Mouse (Mus musculus) midbrain, postnatal 0 days (tissue): ENCODE measurements around the gene Arel1. TPM values are rescaled to one million over a fixed set of nuclear protein-coding genes. Genes with fewer than 3 reads are reported as not detected.

ENCODE experiments used
- ATAC-seq: fragments of 200-750 bp; cut with Nextera tagmentation; 2 replicates; pipeline ENCODE4 v1.8.0; 2017; ENCODE audit warnings: moderate number of reproducible peaks, mild to moderate bottlenecking, moderate TSS enrichment, moderate library complexity; ENCODE audit not compliant: low FRiP score
- DNase-seq: peaks from one replicate; pipeline ENCODE4 v3.0.0-alpha.2; 2015; ENCODE audit warnings: low spot score
- H3K27ac ChIP-seq: fragments of 300-500 bp; sonication (generic); 2 replicates; pipeline ENCODE4 v1.5.1; 2014; ENCODE audit warnings: low read depth, mild to moderate bottlenecking, low read length, mixed read lengths
- H3K27me3 ChIP-seq: fragments of 300-500 bp; sonication (generic); 2 replicates; pipeline ENCODE4 v1.6.1; 2014; ENCODE audit warnings: low read length, control low read depth, mixed read lengths; ENCODE audit not compliant: insufficient read depth
- H3K36me3 ChIP-seq: fragments of 300-500 bp; sonication (generic); 2 replicates; pipeline ENCODE4 v1.6.1; 2014; ENCODE audit warnings: low read length, control low read depth, mixed read lengths; ENCODE audit not compliant: insufficient read depth
- H3K4me1 ChIP-seq: fragments of 300-500 bp; sonication (generic); 2 replicates; pipeline ENCODE4 v1.6.1; 2014; ENCODE audit warnings: mild to moderate bottlenecking, control low read depth, antibody characterized with exemption, low read length, mixed read lengths; ENCODE audit not compliant: insufficient read depth
- H3K4me2 ChIP-seq: fragments of 300-500 bp; sonication (generic); 2 replicates; pipeline ENCODE4 v1.6.1; 2014; ENCODE audit warnings: low read depth, mild to moderate bottlenecking, low read length, mixed read lengths; ENCODE audit not compliant: poor library complexity, severe bottlenecking
- H3K4me3 ChIP-seq: fragments of 300-500 bp; sonication (generic); 2 replicates; pipeline ENCODE4 v1.5.1; 2014; ENCODE audit warnings: low read depth, mild to moderate bottlenecking, low read length, moderate library complexity
- H3K9ac ChIP-seq: fragments of 300-500 bp; sonication (generic); replicated peaks from 2 replicates; pipeline ENCODE4 v1.6.1; 2014; ENCODE audit warnings: mild to moderate bottlenecking, low read length, moderate library complexity, mixed read lengths; ENCODE audit not compliant: poor library complexity, severe bottlenecking
- H3K9me3 ChIP-seq: fragments of 300-500 bp; sonication (generic); 2 replicates; pipeline ENCODE4 v1.6.1; 2016; ENCODE audit warnings: low read length, control low read depth
- CTCF ChIP-seq: IDR thresholded peaks from 2 replicates; pipeline ENCODE4 v1.5.1; 2016; ENCODE audit warnings: antibody characterized with exemption, mild to moderate bottlenecking
- WGBS: fragments of 180-500 bp; shearing (Covaris S2); extraction: QIAGEN DNeasy Blood & Tissue Kit; methylation state at CpG from one replicate; pipeline ENCODE4 v1.1.7; 2014; 5-methylcytosine and 5-hydroxymethylcytosine counted together
- polyA plus RNA-seq: library from polyadenylated mRNA; unstranded; fragments of >200 nt; fragmentation: Nextera tagmentation; extraction: Ambion mirVana; gene quantifications from 2 replicates; pipeline ENCODE4 v1.2.1, GENCODE M21; 2015
- total RNA-seq: library from RNA; depleted of rRNA; stranded (reverse); fragments of >200 nt; gene quantifications from 2 replicates; pipeline ENCODE4 v1.2.3, GENCODE M21; 2014

Arel1 gene
- total and polyA plus RNA-seq, 2 experiments from 2014 or later = 31.7 to 104 TPM

- TF ChIP-seq CTCF = no peak
- Histone ChIP-seq H3K27ac (no peak overlapping the region), H3K27me3 (no peaks in the 10 kb centered on the region), H3K36me3 (peaks cover 39% of the 10 kb centered on the region), H3K9me3 (no peaks in the 10 kb centered on the region), H3K4me2 (no peak overlapping the region), H3K4me1 (no peaks in the 10 kb centered on the region), H3K4me3 (no peak overlapping the region), H3K9ac (no peak overlapping the region)
- ATAC-seq (no peak), DNase-seq (no peak)
- WGBS = 89% methylated on average over 7 of the region's 7 CpGs
Measured at GRCm38 (mm10) chr12:84939117-84939516, 31.6 kb downstream of the Arel1 start.

- H3K4me1 ChIP-seq = no peaks in the 10 kb centered on the region
- peaks cover 35% of the 10 kb centered on the region for H3K36me3 ChIP-seq
- H3K9me3 ChIP-seq = no peaks in the 10 kb centered on the region
- no peak overlapping the region for H3K9ac ChIP-seq
- no peaks in the 10 kb centered on the region for H3K27me3 ChIP-seq
- TF ChIP-seq CTCF = no peak
- H3K4me3 ChIP-seq = no peak overlapping the region
- ATAC-seq (no peak), DNase-seq (no peak)
- no peak overlapping the region for H3K27ac ChIP-seq
- no peak overlapping the region for H3K4me2 ChIP-seq
- WGBS = 80% methylated on average over 5 of the region's 5 CpGs
Measured at GRCm38 (mm10) chr12:84935343-84935742, 35.4 kb downstream of the Arel1 start.

- WGBS = 95% methylated on average over 6 of the region's 6 CpGs
- DNase-seq = no peak
- no peak for ATAC-seq
Measured at GRCm38 (mm10) chr12:84932210-84932609, 38.5 kb downstream of the Arel1 start.

GRCm38 (mm10) chr12:84926542-84926941, 44.2 kb downstream of the Arel1 start:
- DNase-seq (no peak), ATAC-seq (no peak)
- Histone ChIP-seq H3K27me3 (no peaks in the 10 kb centered on the region), H3K4me3 (no peak overlapping the region), H3K9me3 (no peaks in the 10 kb centered on the region), H3K4me1 (no peaks in the 10 kb centered on the region), H3K27ac (no peak overlapping the region), H3K36me3 (peaks cover 55% of the 10 kb centered on the region), H3K4me2 (no peak overlapping the region), H3K9ac (no peak overlapping the region)
- 98% methylated on average over 6 of the region's 6 CpGs for WGBS
- no peak for TF ChIP-seq CTCF

More at GRCm38 (mm10) chr12:84932210-84932609, 38.5 kb downstream of the Arel1 start:
- Histone ChIP-seq H3K9ac (no peak overlapping the region), H3K9me3 (no peaks in the 10 kb centered on the region), H3K4me1 (no peaks in the 10 kb centered on the region), H3K27ac (no peak overlapping the region), H3K4me3 (no peak overlapping the region), H3K4me2 (no peak overlapping the region), H3K27me3 (no peaks in the 10 kb centered on the region), H3K36me3 (peaks cover 45% of the 10 kb centered on the region)
- TF ChIP-seq CTCF = no peak

- Histone ChIP-seq H3K4me1 (no peaks in the 10 kb centered on the region), H3K27me3 (no peaks in the 10 kb centered on the region), H3K4me2 (no peak overlapping the region), H3K4me3 (no peak overlapping the region), H3K9me3 (no peaks in the 10 kb centered on the region), H3K9ac (no peak overlapping the region), H3K27ac (no peak overlapping the region), H3K36me3 (peaks cover 54% of the 10 kb centered on the region)
- ATAC-seq (no peak), DNase-seq (no peak)
- WGBS = 92% methylated on average over 5 of the region's 5 CpGs
- no peak for TF ChIP-seq CTCF
Measured at GRCm38 (mm10) chr12:84924324-84924723, 46.4 kb downstream of the Arel1 start.

GRCm38 (mm10) chr12:84921881-84922419, 48.8 kb downstream of the Arel1 start:
- Histone ChIP-seq H3K4me2 (no peak overlapping the region), H3K9me3 (no peaks in the 10 kb centered on the region), H3K4me1 (no peaks in the 10 kb centered on the region), H3K9ac (no peak overlapping the region), H3K36me3 (peaks cover 51% of the 10 kb centered on the region), H3K4me3 (no peak overlapping the region), H3K27ac (no peak overlapping the region), H3K27me3 (no peaks in the 10 kb centered on the region)
- DNase-seq = no peak
- WGBS = 87% methylated on average over 8 of the region's 8 CpGs
- no peak for ATAC-seq
- no peak for TF ChIP-seq CTCF
